ENCODE assay signal across 8 mouse cellular contexts in the genomic region with DNA sequence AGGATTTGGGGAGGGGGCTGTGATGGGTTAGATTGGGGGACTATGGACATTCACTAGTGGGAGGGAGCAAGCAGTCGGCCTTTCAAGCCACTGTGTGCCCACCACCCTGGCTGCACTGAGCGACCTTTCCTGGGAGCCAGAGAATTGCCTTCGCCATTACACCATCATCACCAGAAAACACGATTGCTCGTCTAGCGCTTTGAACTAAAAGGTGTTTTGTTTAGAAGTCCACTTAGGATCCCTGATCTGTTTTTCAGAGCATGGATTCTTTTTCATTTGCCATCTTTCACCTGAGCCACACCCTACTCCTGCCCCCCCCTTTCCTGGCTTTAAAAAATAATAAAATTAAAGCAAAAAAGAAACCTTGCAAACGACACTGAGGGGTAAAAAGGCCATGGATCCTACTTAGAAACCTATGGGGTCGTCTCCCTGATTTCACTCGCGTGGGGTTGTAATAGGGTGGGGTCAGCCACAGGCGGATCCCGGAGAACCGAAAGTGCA. TPM values are rescaled to one million over a fixed set of nuclear protein-coding genes. Genes with fewer than 3 reads are reported as not detected.
A peak's percentile ranks its signal among the peaks of the same experiment; 100 is the strongest.
DNase-seq lines count a peak whose midpoint lies in the region; ATAC-seq and TF ChIP-seq lines count a peak whose summit lies in the region.

No protein-coding gene starts in this region.

- H3K4me1 ChIP-seq in forebrain, embryonic 11.5 days (replicated peaks; ENCODE audit: control insufficient read depth, insufficient read depth, low read length) = peaks cover 5% of the 10 kb centered on the region; the same call in 1 of the 2 replicates
- H3K4me1 ChIP-seq in liver, embryonic 11.5 days (replicated peaks; ENCODE audit: control insufficient read depth, insufficient read depth, low read length) = peaks cover 22% of the 10 kb centered on the region
- peaks cover 22% of the 10 kb centered on the region; the same call in 1 of the 2 replicates for H3K4me1 ChIP-seq in stomach, embryonic 14.5 days (ENCODE audit: control insufficient read depth, insufficient read depth, low read length)

- peak overlapping the region; percentile 78 for H3K9ac ChIP-seq in forebrain, embryonic 11.5 days (ENCODE audit: low read length)
- peak overlapping the region; percentile 94 for H3K9ac ChIP-seq in liver, embryonic 11.5 days (ENCODE audit: low read depth, low read length)
- peak overlapping the region; percentile 43 for H3K9ac ChIP-seq in stomach, embryonic 14.5 days (replicated peaks; ENCODE audit: low read depth, low read length)

- WGBS in forebrain, embryonic 11.5 days = 1% methylated on average over 13 of the region's 13 CpGs
- WGBS in liver, embryonic 11.5 days = 1% methylated on average over 13 of the region's 13 CpGs
- WGBS in stomach, embryonic 14.5 days = 3% methylated on average over 13 of the region's 13 CpGs

- peak overlapping the region; percentile 94 for H3K4me2 ChIP-seq in forebrain, embryonic 11.5 days (ENCODE audit: low read depth, low read length, severe bottlenecking)
- H3K4me2 ChIP-seq in liver, embryonic 11.5 days = peak overlapping the region; percentile 90
- peak overlapping the region; percentile 94 for H3K4me2 ChIP-seq in stomach, embryonic 14.5 days (replicated peaks; ENCODE audit: low read depth, low read length)

- H3K27ac ChIP-seq in gastrocnemius, adult 2 months = peak overlapping the region; percentile 96
- H3K27ac ChIP-seq in forebrain, embryonic 11.5 days (ENCODE audit: low read depth, low read length) = peak overlapping the region; percentile 100
- H3K27ac ChIP-seq in liver, embryonic 11.5 days (ENCODE audit: low read depth, low read length) = peak overlapping the region; percentile 100
- H3K27ac ChIP-seq in stomach, embryonic 14.5 days (ENCODE audit: low read length) = peak overlapping the region; percentile 94

- no peak for DNase-seq in gastrocnemius, adult 2 months
- DNase-seq in gastrocnemius, postnatal 4 days (ENCODE audit: low spot score in 2 of 2) = no peak
- DNase-seq in forebrain, embryonic 11.5 days (ENCODE audit: low spot score) = no peak
- no peak for DNase-seq in liver, embryonic 11.5 days (ENCODE audit: low spot score)
- no peak for DNase-seq in urinary bladder, adult 18-20 months (ENCODE audit: low spot score in 2 of 2)
- DNase-seq in frontal cortex, postnatal 14 days (ENCODE audit: low spot score in 2 of 2) = no peak

- H3K9me3 ChIP-seq in forebrain, embryonic 11.5 days (ENCODE audit: control insufficient read depth, low read length) = no peaks in the 10 kb centered on the region
- H3K9me3 ChIP-seq in liver, embryonic 11.5 days (ENCODE audit: control insufficient read depth, low read length) = no peaks in the 10 kb centered on the region
- H3K9me3 ChIP-seq in stomach, embryonic 14.5 days (ENCODE audit: control insufficient read depth, low read depth, low read length) = no peaks in the 10 kb centered on the region

- H3K4me3 ChIP-seq in gastrocnemius, adult 2 months = peak overlapping the region; percentile 95
- H3K4me3 ChIP-seq in forebrain, embryonic 11.5 days (ENCODE audit: low read depth, low read length) = peak overlapping the region; percentile 49
- peak overlapping the region; percentile 75 for H3K4me3 ChIP-seq in liver, embryonic 11.5 days (ENCODE audit: low read depth, low read length)
- peak overlapping the region; percentile 37 for H3K4me3 ChIP-seq in stomach, embryonic 14.5 days (ENCODE audit: low read depth, low read length)

- no peaks in the 10 kb centered on the region for H3K36me3 ChIP-seq in forebrain, embryonic 11.5 days (ENCODE audit: control insufficient read depth, insufficient read depth, low read length)
- no peaks in the 10 kb centered on the region for H3K36me3 ChIP-seq in liver, embryonic 11.5 days (ENCODE audit: control insufficient read depth, insufficient read depth, low read length)
- peaks cover 7% of the 10 kb centered on the region; the same call in 1 of the 2 replicates for H3K36me3 ChIP-seq in stomach, embryonic 14.5 days (ENCODE audit: control insufficient read depth, insufficient read depth, low read length)

- ATAC-seq in CD4-positive, CD25-positive, alpha-beta regulatory T cell, adult 4 months = peak; percentile 3
- ATAC-seq in forebrain, embryonic 11.5 days (replicated peaks; ENCODE audit: low FRiP score) = peak; percentile 29
- 0 out of 2 replicates have a peak, but pooled peaks have one; percentile 5 for ATAC-seq in liver, embryonic 11.5 days (replicated peaks; ENCODE audit: low FRiP score)
- ATAC-seq in stomach, embryonic 14.5 days (ENCODE audit: insufficient number of reproducible peaks, insufficient read depth, low FRiP score, low read depth) = no peak; the same call in 1 of the 2 replicates

- no peaks in the 10 kb centered on the region for H3K27me3 ChIP-seq in forebrain, embryonic 11.5 days (ENCODE audit: control insufficient read depth, insufficient read depth, low read length)
- no peaks in the 10 kb centered on the region for H3K27me3 ChIP-seq in liver, embryonic 11.5 days (replicated peaks; ENCODE audit: control insufficient read depth, insufficient read depth, low read length)
- H3K27me3 ChIP-seq in stomach, embryonic 14.5 days (ENCODE audit: control insufficient read depth, insufficient read depth, low read length) = no peaks in the 10 kb centered on the region

- intact Hi-C loops in gastrocnemius, adult 2 months (cut with DNase I) = loop anchor here (10.0 kb wide), 1 partner anchor 283 kb away; no protein-coding TSS in a partner anchor

- TF ChIP-seq CTCF in gastrocnemius, adult 2 months (IDR thresholded peaks at IDR 0.05) = no peak

RNA-seq across cellular contexts. Expression of gene Cdkn1b, which starts 7.4 kb away (rescaled TPM):
- 10 to 100 TPM; 36.1 to 41.8 TPM for total RNA-seq in gastrocnemius, adult 2 months (2021)
- 10 to 100 TPM; 51.1 to 53.0 TPM for total RNA-seq in gastrocnemius, postnatal 4 days (2021)
- polyA plus RNA-seq in CD4-positive, CD25-positive, alpha-beta regulatory T cell, adult 4 months (2017; shearing (Covaris generic)) = 100 to 1,000 TPM in 1 of 2 experiments, 10 to 100 TPM in 1; 69.7 to 113 TPM
- 26.2 and 27.3 TPM in 2 replicates for polyA plus RNA-seq in forebrain, embryonic 11.5 days (2014; fragmentation: Nextera tagmentation; extraction: Ambion mirVana)
- 8.9 and 9.4 TPM in 2 replicates for polyA plus RNA-seq in liver, embryonic 11.5 days (2014; fragmentation: Nextera tagmentation; extraction: Ambion mirVana)
- 18.3 and 19.9 TPM in 2 replicates for polyA plus RNA-seq in stomach, embryonic 14.5 days (2014; fragmentation: Nextera tagmentation; extraction: Ambion mirVana)

RNA-seq across cellular contexts. Expression of gene Gpr19, which starts 29.3 kb away (rescaled TPM):
- total RNA-seq in gastrocnemius, adult 2 months (2021) = 1 to 10 TPM; 4.0 to 4.1 TPM
- total RNA-seq in gastrocnemius, postnatal 4 days (2021) = 1 to 10 TPM; 4.9 to 7.7 TPM
- 10 to 100 TPM in 1 of 2 experiments, 1 to 10 TPM in 1; 7.7 to 12.1 TPM for polyA plus RNA-seq in CD4-positive, CD25-positive, alpha-beta regulatory T cell, adult 4 months (2017; shearing (Covaris generic))
- polyA plus RNA-seq in forebrain, embryonic 11.5 days (2014; fragmentation: Nextera tagmentation; extraction: Ambion mirVana) = 31.2 and 33.8 TPM in 2 replicates
- polyA plus RNA-seq in liver, embryonic 11.5 days (2014; fragmentation: Nextera tagmentation; extraction: Ambion mirVana) = 6.1 and 9.1 TPM in 2 replicates
- 11.2 and 12.3 TPM in 2 replicates for polyA plus RNA-seq in stomach, embryonic 14.5 days (2014; fragmentation: Nextera tagmentation; extraction: Ambion mirVana)

RNA-seq across cellular contexts. Expression of gene Apold1, which starts 53.9 kb away (rescaled TPM):
- total RNA-seq in gastrocnemius, adult 2 months (2021) = 1 to 10 TPM; 1.0 to 5.0 TPM
- 1 to 10 TPM; 7.0 to 7.6 TPM for total RNA-seq in gastrocnemius, postnatal 4 days (2021)
- polyA plus RNA-seq in CD4-positive, CD25-positive, alpha-beta regulatory T cell, adult 4 months (2017; shearing (Covaris generic)) = under 1 TPM; 0.16 to 0.32 TPM
- polyA plus RNA-seq in forebrain, embryonic 11.5 days (2014; fragmentation: Nextera tagmentation; extraction: Ambion mirVana) = 3.0 and 3.1 TPM in 2 replicates
- 2.5 and 2.6 TPM in 2 replicates for polyA plus RNA-seq in liver, embryonic 11.5 days (2014; fragmentation: Nextera tagmentation; extraction: Ambion mirVana)
- 3.5 and 4.0 TPM in 2 replicates for polyA plus RNA-seq in stomach, embryonic 14.5 days (2014; fragmentation: Nextera tagmentation; extraction: Ambion mirVana)

Comparison
In these comparisons a context has a peak if more than half of its experiments do, and no peak if none do; other contexts are left out.
1. H3K4me3 ChIP-seq: peak in every context shown above with its lines; median percentile 95 in gastrocnemius, adult 2 months; 75 in liver, embryonic 11.5 days; 49 in forebrain, embryonic 11.5 days; 37 in stomach, embryonic 14.5 days.
2. H3K9ac ChIP-seq: peak in every context shown above with its lines; median percentile 94 in liver, embryonic 11.5 days; 78 in forebrain, embryonic 11.5 days; 43 in stomach, embryonic 14.5 days.